Mouse (Mus musculus) cerebellum, adult (tissue): ENCODE data around the gene Zfp580.

Experiments
- ATAC-seq: cut with Nextera tagmentation; 2 replicates; pipeline ENCODE4 v1.9.2; 2017; ENCODE audit warnings: mild to moderate bottlenecking, moderate library complexity, mixed read lengths; ENCODE audit not compliant: insufficient number of reproducible peaks, low FRiP score, low TSS enrichment

The Zfp580 gene

DNA sequence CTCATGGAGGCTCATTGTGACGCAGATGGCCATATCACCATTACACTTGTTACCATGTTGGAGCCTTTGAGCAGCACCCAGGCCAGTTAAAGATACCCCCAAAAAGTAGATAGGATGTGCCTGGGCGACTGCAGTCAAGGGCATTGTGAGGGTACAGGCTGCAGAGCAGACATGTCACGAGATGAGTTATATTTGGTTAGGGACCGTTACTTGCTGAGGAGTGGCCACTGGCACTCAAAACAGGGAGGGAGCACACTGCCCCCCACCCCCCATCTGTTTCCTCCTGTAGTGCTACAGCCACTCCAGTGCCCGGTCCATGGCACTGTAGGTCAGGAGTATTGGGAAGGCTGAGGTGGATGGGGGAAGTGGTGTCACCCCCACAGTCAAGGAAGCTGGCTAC lies 47.4 kb downstream of the Zfp580 start:
- ATAC-seq, result no peak

DNA sequence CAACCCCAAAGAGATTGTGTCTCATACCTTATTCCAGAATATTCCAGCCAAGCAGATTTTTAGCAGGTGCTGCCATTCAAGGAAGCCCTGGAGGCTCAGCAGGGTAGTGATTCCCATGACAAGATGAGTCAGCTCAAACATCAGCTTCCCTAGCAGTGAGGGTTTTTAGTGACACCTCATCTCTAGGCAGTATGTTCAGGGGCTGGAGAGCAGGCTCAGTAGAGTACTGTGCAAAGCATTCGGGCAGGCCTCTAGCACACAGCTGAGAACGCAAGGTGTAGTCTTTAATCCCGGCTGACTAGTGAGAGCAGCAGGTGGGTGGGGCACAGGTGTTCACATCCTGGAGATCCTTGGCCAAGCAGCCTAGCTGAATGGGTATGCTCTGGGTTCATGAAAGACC lies 48.5 kb downstream of the Zfp580 start:
- ATAC-seq, result no peak

DNA sequence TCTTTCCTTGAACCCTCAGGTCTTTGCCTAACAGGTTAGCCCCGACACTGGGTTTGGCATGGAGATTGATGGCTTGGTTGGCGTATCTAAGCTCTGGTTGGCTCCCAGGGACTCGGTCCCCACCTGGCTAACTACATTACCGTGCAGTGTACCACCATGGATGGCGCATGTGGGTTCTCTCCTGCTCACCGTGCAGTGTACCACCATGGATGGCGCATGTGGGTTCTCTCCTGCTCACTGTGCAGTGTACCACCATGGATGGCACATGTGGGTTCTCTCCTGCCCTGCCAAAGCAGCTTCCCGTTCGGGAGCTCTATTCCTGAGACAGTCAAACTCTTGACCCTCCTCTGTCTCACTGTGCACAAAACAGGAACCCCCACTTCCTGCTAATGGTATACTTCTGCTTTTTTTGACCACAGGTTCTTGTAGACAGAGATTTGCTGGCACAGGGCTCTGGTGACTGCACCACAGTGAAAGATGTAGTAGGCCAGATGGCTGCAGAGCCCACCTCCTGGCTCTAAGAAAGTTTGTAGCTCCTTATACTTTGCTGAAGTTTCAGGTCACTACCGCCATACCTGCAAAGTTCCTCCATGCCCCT lies 49.8 kb downstream of the Zfp580 start:
- no peak for ATAC-seq

DNA sequence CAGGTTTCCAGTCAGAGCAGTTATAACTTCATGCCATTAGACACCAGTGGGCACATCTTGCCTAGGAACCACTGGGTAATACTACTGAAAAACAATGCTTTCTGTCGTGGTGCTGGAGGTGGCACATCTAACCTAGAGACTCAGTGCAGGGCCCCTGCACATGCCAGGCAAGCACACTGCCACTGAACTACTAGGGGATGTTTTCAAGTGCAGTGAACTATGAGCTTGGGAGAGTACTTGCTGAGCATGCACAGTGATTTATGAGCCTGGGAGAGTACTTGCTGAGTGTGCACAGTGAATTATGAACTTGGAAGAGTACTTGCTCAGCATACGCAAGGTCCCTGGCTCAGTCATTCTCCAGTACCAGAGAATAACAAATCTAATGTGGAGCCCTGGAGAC lies 51.2 kb downstream of the Zfp580 start:
- ATAC-seq, result no peak
